Mouse (Mus musculus) C2C12 (cell line): ENCODE measurements at regions not wholly inside any gene's neighbourhood (a gene's known extent, or its start where the extent isn't known, plus 50 kb on each side); places are given as distances from the start of the nearest gene placed in this dataset.

Experiments
- H3K27me3 ChIP-seq: one replicate; pipeline ENCODE4 v1.6.1; 2011; ENCODE audit not compliant: control insufficient read depth, insufficient read depth, insufficient read length
- H3K36me3 ChIP-seq: one replicate; pipeline ENCODE4 v1.6.1; 2011; ENCODE audit not compliant: control insufficient read depth, insufficient read depth
- H3K4me3 ChIP-seq: one replicate; pipeline ENCODE4 v1.5.1; 2011; ENCODE audit warnings: mild to moderate bottlenecking, control low read depth; ENCODE audit not compliant: poor library complexity, insufficient read depth, severe bottlenecking
- H3K79me2 ChIP-seq: one replicate; pipeline ENCODE4 v1.6.1; 2011; ENCODE audit not compliant: control insufficient read depth, insufficient read depth
- H3K79me3 ChIP-seq: one replicate; pipeline ENCODE4 v1.6.1; 2011; ENCODE audit warnings: low read depth, control low read depth
- H3ac ChIP-seq: one replicate; pipeline ENCODE3; 2011; ENCODE audit warnings: low read depth; ENCODE audit not compliant: control insufficient read depth, insufficient read length
- CEBPB ChIP-seq: IDR thresholded peaks from one replicate; pipeline ENCODE4 v1.6.1; 2011; ENCODE audit warnings: low read depth, mild to moderate bottlenecking, control low read depth, moderate library complexity
- CTCF ChIP-seq: IDR thresholded peaks from one replicate; pipeline ENCODE4 v1.5.1; 2011; ENCODE audit not compliant: control insufficient read depth, insufficient read depth, insufficient read length
- FOSL1 ChIP-seq: IDR thresholded peaks from one replicate; pipeline ENCODE4 v1.8.0; 2011; ENCODE audit warnings: mild to moderate bottlenecking, low read length; ENCODE audit not compliant: poor library complexity, insufficient read depth, severe bottlenecking
- MAX ChIP-seq: IDR thresholded peaks from one replicate; pipeline ENCODE4 v1.6.1; 2011; ENCODE audit warnings: mild to moderate bottlenecking, control low read depth
- MYOD1 ChIP-seq: IDR thresholded peaks from one replicate; pipeline ENCODE4 v1.6.1; 2011; ENCODE audit warnings: low read depth; ENCODE audit not compliant: control insufficient read depth, insufficient read length
- MYOG ChIP-seq: IDR thresholded peaks from one replicate; pipeline ENCODE4 v1.6.1; 2011; ENCODE audit not compliant: control insufficient read depth, insufficient read length; ENCODE audit errors: extremely low read depth
- USF1 ChIP-seq: IDR thresholded peaks from one replicate; pipeline ENCODE4 v1.6.1; 2011; ENCODE audit warnings: low read depth, mild to moderate bottlenecking, control low read depth, moderate library complexity

GRCm38 (mm10) chr6:49985127-49985526 is 124.9 kb upstream of the Mpp6 start:
- no peak overlapping the region for H3ac ChIP-seq
- H3K79me2 ChIP-seq, result no peaks in the 10 kb centered on the region
- H3K4me3 ChIP-seq, result no peak overlapping the region
- no peaks in the 10 kb centered on the region for H3K36me3 ChIP-seq
- no peaks in the 10 kb centered on the region for H3K79me3 ChIP-seq
- H3K27me3 ChIP-seq, result no peaks in the 10 kb centered on the region
- TF ChIP-seq CEBPB, result no peak
- no peak for TF ChIP-seq MYOD1
- no peak for TF ChIP-seq MYOG
- TF ChIP-seq USF1, result no peak
- no peak for TF ChIP-seq FOSL1
- TF ChIP-seq MAX, result no peak
- TF ChIP-seq CTCF, result no peak

GRCm38 (mm10) chr6:49987141-49987540 is 122.9 kb upstream of the Mpp6 start:
- H3K4me3 ChIP-seq, result no peak overlapping the region
- H3K27me3 ChIP-seq, result peaks cover 5% of the 10 kb centered on the region
- TF ChIP-seq MYOG (no peak), MAX (no peak), CTCF (no peak), CEBPB (no peak)
- no peaks in the 10 kb centered on the region for H3K79me2 ChIP-seq
- no peaks in the 10 kb centered on the region for H3K36me3 ChIP-seq
- H3ac ChIP-seq, result no peak overlapping the region
- H3K79me3 ChIP-seq, result no peaks in the 10 kb centered on the region

GRCm38 (mm10) chr6:49987541-49988210 is 122.4 kb upstream of the Mpp6 start:
- no peak overlapping the region for H3K4me3 ChIP-seq
- no peaks in the 10 kb centered on the region for H3K79me2 ChIP-seq
- TF ChIP-seq USF1 (no peak), MYOD1 (no peak), MYOG (no peak), MAX (no peak), CTCF (no peak), CEBPB (no peak), FOSL1 (no peak)
- H3K36me3 ChIP-seq, result no peaks in the 10 kb centered on the region
- peaks cover 5% of the 10 kb centered on the region for H3K27me3 ChIP-seq
- no peaks in the 10 kb centered on the region for H3K79me3 ChIP-seq
- no peak overlapping the region for H3ac ChIP-seq

GRCm38 (mm10) chr6:49989585-49990521 is 120.2 kb upstream of the Mpp6 start:
- H3K4me3 ChIP-seq, result no peak overlapping the region
- H3K79me3 ChIP-seq, result no peaks in the 10 kb centered on the region
- no peak overlapping the region for H3ac ChIP-seq
- no peaks in the 10 kb centered on the region for H3K79me2 ChIP-seq
- H3K27me3 ChIP-seq, result peaks cover 5% of the 10 kb centered on the region
- H3K36me3 ChIP-seq, result no peaks in the 10 kb centered on the region
- TF ChIP-seq MAX (no peak), CEBPB (no peak)

GRCm38 (mm10) chr6:49990522-49990858 is 119.6 kb upstream of the Mpp6 start:
- Histone ChIP-seq H3K79me3 (no peaks in the 10 kb centered on the region), H3K79me2 (no peaks in the 10 kb centered on the region), H3K27me3 (peaks cover 5% of the 10 kb centered on the region), H3K36me3 (no peaks in the 10 kb centered on the region), H3K4me3 (no peak overlapping the region), H3ac (no peak overlapping the region)
- no peak for TF ChIP-seq CTCF
- TF ChIP-seq USF1, result no peak
- no peak for TF ChIP-seq MYOG
- no peak for TF ChIP-seq FOSL1
- TF ChIP-seq CEBPB, result no peak
- no peak for TF ChIP-seq MAX
- TF ChIP-seq MYOD1, result no peak

- Histone ChIP-seq H3K79me3 (no peaks in the 10 kb centered on the region), H3K36me3 (no peaks in the 10 kb centered on the region), H3K4me3 (no peak overlapping the region), H3ac (no peak overlapping the region), H3K27me3 (no peaks in the 10 kb centered on the region), H3K79me2 (no peaks in the 10 kb centered on the region)
- TF ChIP-seq MYOG (no peak), MYOD1 (no peak), USF1 (no peak)
Measured at GRCm38 (mm10) chr6:49999365-49999764, 110.7 kb upstream of the Mpp6 start.
